In the genomic region with DNA sequence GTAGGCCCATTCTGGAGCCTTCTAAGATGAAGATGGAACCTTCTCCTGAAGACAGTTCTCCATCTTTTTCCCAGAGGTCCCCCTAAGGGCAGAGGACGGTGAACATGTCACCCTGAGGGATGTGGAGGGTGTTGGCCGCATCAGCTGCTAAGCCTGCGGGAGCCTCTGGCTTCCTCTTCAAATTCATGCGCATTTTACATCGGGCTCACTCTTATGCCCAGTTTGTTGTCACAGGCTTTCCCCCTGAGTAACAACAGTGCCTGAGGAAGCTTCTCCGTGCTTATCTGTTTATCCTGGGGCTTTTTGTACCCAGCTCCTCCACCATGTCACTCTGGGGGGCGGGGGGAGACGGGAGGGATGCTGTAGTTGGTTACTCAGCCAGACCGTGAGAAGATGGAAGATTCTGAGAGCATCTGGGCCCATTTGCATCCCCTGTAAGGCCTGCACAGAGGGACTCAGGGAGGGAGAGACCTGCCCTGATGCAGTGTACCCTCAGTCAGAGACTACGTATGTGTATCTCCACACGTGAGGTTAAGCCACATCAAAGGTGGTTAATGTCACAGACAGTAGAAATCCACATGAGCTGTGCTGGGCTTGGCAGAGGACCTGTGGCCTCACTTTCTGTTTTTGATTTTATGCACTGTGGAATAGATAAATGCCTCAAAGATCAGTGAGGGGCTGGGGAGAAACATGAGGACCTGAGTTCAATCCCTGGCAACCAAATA, we compare ENCODE assay signal across 18 mouse cellular contexts. TPM values are rescaled to one million over a fixed set of nuclear protein-coding genes. Genes with fewer than 3 reads are reported as not detected.
DNase-seq lines count a peak whose midpoint lies in the region; ATAC-seq and TF ChIP-seq lines count a peak whose summit lies in the region.
"Had no signal": no experiment of that assay in that cellular context is flagged by ENCODE, and none has a peak within 500 bp of the region (broad histone marks: within the 10 kb centered on the region; RNA-seq: fewer than 3 reads in every experiment).

No protein-coding gene starts in this region.

- 0 out of 2 replicates have a peak, but pooled peaks cover 3% of the 10 kb centered on the region for H3K27me3 ChIP-seq in forebrain, embryonic 13.5 days
- no peaks in the 10 kb centered on the region; the same call in none of the 2 replicates for H3K27me3 ChIP-seq in forebrain, embryonic 12.5 days
- H3K27me3 ChIP-seq in midbrain, embryonic 12.5 days = no peaks in the 10 kb centered on the region
- no peaks in the 10 kb centered on the region for H3K27me3 ChIP-seq in midbrain, postnatal 0 days (ENCODE audit: insufficient read depth, low read length)
- H3K27me3 ChIP-seq in midbrain, embryonic 13.5 days = no peaks in the 10 kb centered on the region

- no peaks in the 10 kb centered on the region for H3K9me3 ChIP-seq in forebrain, embryonic 13.5 days (replicated peaks)
- no peaks in the 10 kb centered on the region for H3K9me3 ChIP-seq in forebrain, embryonic 12.5 days
- H3K9me3 ChIP-seq in midbrain, embryonic 12.5 days = no peaks in the 10 kb centered on the region
- H3K9me3 ChIP-seq in midbrain, postnatal 0 days (ENCODE audit: low read length) = no peaks in the 10 kb centered on the region
- H3K9me3 ChIP-seq in midbrain, embryonic 13.5 days = no peaks in the 10 kb centered on the region
- H3K9me3 ChIP-seq: G1E had no signal

- H3K36me3 ChIP-seq in forebrain, embryonic 13.5 days (ENCODE audit: poor library complexity, severe bottlenecking) = peaks cover 7% of the 10 kb centered on the region
- H3K36me3 ChIP-seq in forebrain, embryonic 12.5 days (replicated peaks) = peaks cover 16% of the 10 kb centered on the region
- H3K36me3 ChIP-seq in midbrain, embryonic 12.5 days = peaks cover 15% of the 10 kb centered on the region
- H3K36me3 ChIP-seq in midbrain, postnatal 0 days (ENCODE audit: insufficient read depth, low read length) = no peaks in the 10 kb centered on the region
- no peaks in the 10 kb centered on the region for H3K36me3 ChIP-seq in midbrain, embryonic 13.5 days

- no peak overlapping the region for H3K9ac ChIP-seq in forebrain, embryonic 13.5 days
- H3K9ac ChIP-seq in forebrain, embryonic 12.5 days = no peak overlapping the region
- H3K9ac ChIP-seq in midbrain, embryonic 12.5 days (replicated peaks) = no peak overlapping the region
- H3K9ac ChIP-seq in midbrain, postnatal 0 days (replicated peaks; ENCODE audit: low read length, poor library complexity, severe bottlenecking) = no peak overlapping the region
- no peak overlapping the region for H3K9ac ChIP-seq in midbrain, embryonic 13.5 days (replicated peaks)

- no peak for ATAC-seq in forebrain, embryonic 13.5 days
- no peak for ATAC-seq in forebrain, embryonic 12.5 days (ENCODE audit: low FRiP score)
- ATAC-seq in midbrain, embryonic 12.5 days (ENCODE audit: low FRiP score, low read depth) = peak; percentile 13; the same call in 1 of the 2 replicates
- no peak for ATAC-seq in midbrain, postnatal 0 days (ENCODE audit: low FRiP score)
- peak; percentile 87 for ATAC-seq in activated CD4-positive, CD25-positive, alpha-beta regulatory T cell, adult 4 months
- 0 out of 2 replicates have a peak, but pooled peaks have one; percentile 34 for ATAC-seq in midbrain, embryonic 13.5 days

- H3K4me2 ChIP-seq in forebrain, embryonic 13.5 days = no peak overlapping the region
- H3K4me2 ChIP-seq in forebrain, embryonic 12.5 days = no peak overlapping the region
- no peak overlapping the region for H3K4me2 ChIP-seq in midbrain, embryonic 12.5 days (replicated peaks)
- H3K4me2 ChIP-seq in midbrain, postnatal 0 days (ENCODE audit: low read depth, low read length, poor library complexity, severe bottlenecking) = no peak overlapping the region
- no peak overlapping the region for H3K4me2 ChIP-seq in midbrain, embryonic 13.5 days (replicated peaks)

- 64% methylated on average over 11 of the region's 11 CpGs for WGBS in forebrain, embryonic 13.5 days
- 64% methylated on average over 11 of the region's 11 CpGs for WGBS in forebrain, embryonic 12.5 days
- 44% methylated on average over 11 of the region's 11 CpGs for WGBS in midbrain, embryonic 12.5 days
- WGBS in midbrain, postnatal 0 days = 33% methylated on average over 11 of the region's 11 CpGs
- WGBS in midbrain, embryonic 13.5 days = 28% methylated on average over 11 of the region's 11 CpGs

- H3K27ac ChIP-seq in forebrain, embryonic 13.5 days = peak overlapping the region; percentile 40; the same call in 1 of the 2 replicates
- no peak overlapping the region; the same call in 1 of the 2 replicates for H3K27ac ChIP-seq in forebrain, embryonic 12.5 days
- peak overlapping the region; percentile 61 for H3K27ac ChIP-seq in midbrain, embryonic 12.5 days (replicated peaks)
- H3K27ac ChIP-seq in midbrain, postnatal 0 days (ENCODE audit: low read depth, low read length) = no peak overlapping the region
- H3K27ac ChIP-seq in midbrain, embryonic 13.5 days = no peak overlapping the region
- H3K27ac ChIP-seq: heart, adult 2 months had no signal

- intact Hi-C loops in left cerebral cortex, postnatal 10 days (cut with DNase I) = no loop called here

- TF ChIP-seq CTCF in midbrain, postnatal 0 days (IDR thresholded peaks at IDR 0.05) = no peak

- H3K4me3 ChIP-seq in forebrain, embryonic 13.5 days = no peak overlapping the region
- H3K4me3 ChIP-seq in forebrain, embryonic 12.5 days (replicated peaks) = no peak overlapping the region
- H3K4me3 ChIP-seq in midbrain, embryonic 12.5 days = no peak overlapping the region
- H3K4me3 ChIP-seq in midbrain, postnatal 0 days (ENCODE audit: low read depth, low read length) = no peak overlapping the region
- no peak overlapping the region for H3K4me3 ChIP-seq in midbrain, embryonic 13.5 days (replicated peaks)
- H3K4me3 ChIP-seq: heart, adult 2 months had no signal

- H3K4me1 ChIP-seq in forebrain, embryonic 13.5 days = peaks cover 43% of the 10 kb centered on the region
- peaks cover 39% of the 10 kb centered on the region for H3K4me1 ChIP-seq in forebrain, embryonic 12.5 days
- H3K4me1 ChIP-seq in midbrain, embryonic 12.5 days = peaks cover 40% of the 10 kb centered on the region
- H3K4me1 ChIP-seq in midbrain, postnatal 0 days (ENCODE audit: insufficient read depth, low read length) = no peaks in the 10 kb centered on the region
- peaks cover 26% of the 10 kb centered on the region for H3K4me1 ChIP-seq in midbrain, embryonic 13.5 days (replicated peaks)

- DNase-seq in midbrain, postnatal 0 days (ENCODE audit: low spot score) = no peak
- no peak for DNase-seq in right cerebral cortex, postnatal 14 days
- DNase-seq in left cerebral cortex, postnatal 10 days (ENCODE audit: extremely low spot score in 1 of 2, low spot score in 2 of 2) = no peak
- DNase-seq: adrenal gland, adult 2 months; cerebellum, adult 11 months; cerebellum, postnatal 14 days; embryo, embryonic 11 days; gastrocnemius, postnatal 14 days; heart, adult 2 months; lung, adult 18-20 months; lung, postnatal 36 days; thymus, postnatal 25 days had no signal

RNA-seq across cellular contexts. Expression of a gene that starts 36.5 kb away (rescaled TPM):
- 122 and 124 TPM in 2 replicates for polyA plus RNA-seq in forebrain, embryonic 13.5 days (2015; fragmentation: Nextera tagmentation; extraction: Ambion mirVana)
- polyA plus RNA-seq in forebrain, embryonic 12.5 days (2016; fragmentation: Nextera tagmentation; extraction: Ambion mirVana) = 125 and 132 TPM in 2 replicates
- 82.6 and 96.0 TPM in 2 replicates for polyA plus RNA-seq in midbrain, embryonic 12.5 days (2016; fragmentation: Nextera tagmentation; extraction: Ambion mirVana)
- 21.8 and 22.8 TPM in 2 replicates for total RNA-seq in midbrain, postnatal 0 days (2014; rRNA removed)
- polyA plus RNA-seq in midbrain, postnatal 0 days (2015; fragmentation: Nextera tagmentation; extraction: Ambion mirVana) = 56.0 and 62.8 TPM in 2 replicates
- 1 to 10 TPM; 3.0 to 3.5 TPM for polyA plus RNA-seq in activated CD4-positive, CD25-positive, alpha-beta regulatory T cell, adult 4 months (2017; shearing (Covaris generic))
- polyA plus RNA-seq in midbrain, embryonic 13.5 days (2015; fragmentation: Nextera tagmentation; extraction: Ambion mirVana) = 63.2 and 72.9 TPM in 2 replicates
- 10 to 100 TPM; 34.2 to 37.0 TPM for total RNA-seq in left cerebral cortex, postnatal 10 days (2021)

Comparison
In these comparisons a context has a peak if more than half of its experiments do, and no peak if none do; other contexts are left out.
1. ATAC-seq: peak in midbrain, embryonic 12.5 days (single experiment), activated CD4-positive, CD25-positive, alpha-beta regulatory T cell, adult 4 months (single experiment) and midbrain, embryonic 13.5 days (single experiment); none in forebrain, embryonic 13.5 days (single experiment), forebrain, embryonic 12.5 days (single experiment) and midbrain, postnatal 0 days (single experiment).
2. H3K27ac ChIP-seq: peak in forebrain, embryonic 13.5 days (single experiment) and midbrain, embryonic 12.5 days (single experiment); none in forebrain, embryonic 12.5 days (single experiment), midbrain, postnatal 0 days (single experiment) and midbrain, embryonic 13.5 days (single experiment).
3. RNA of a gene that starts 36.5 kb away (polyA plus RNA-seq): 125 to 132 TPM in forebrain, embryonic 12.5 days, 122 to 124 TPM in forebrain, embryonic 13.5 days, 82.6 to 96.0 TPM in midbrain, embryonic 12.5 days, 63.2 to 72.9 TPM in midbrain, embryonic 13.5 days and 56.0 to 62.8 TPM in midbrain, postnatal 0 days; 3.0 to 3.5 TPM in activated CD4-positive, CD25-positive, alpha-beta regulatory T cell, adult 4 months; every median in the first group is over 10 times any median in the second.